Mouse (Mus musculus): ENCODE results near the gene Tfcp2.

DNA sequence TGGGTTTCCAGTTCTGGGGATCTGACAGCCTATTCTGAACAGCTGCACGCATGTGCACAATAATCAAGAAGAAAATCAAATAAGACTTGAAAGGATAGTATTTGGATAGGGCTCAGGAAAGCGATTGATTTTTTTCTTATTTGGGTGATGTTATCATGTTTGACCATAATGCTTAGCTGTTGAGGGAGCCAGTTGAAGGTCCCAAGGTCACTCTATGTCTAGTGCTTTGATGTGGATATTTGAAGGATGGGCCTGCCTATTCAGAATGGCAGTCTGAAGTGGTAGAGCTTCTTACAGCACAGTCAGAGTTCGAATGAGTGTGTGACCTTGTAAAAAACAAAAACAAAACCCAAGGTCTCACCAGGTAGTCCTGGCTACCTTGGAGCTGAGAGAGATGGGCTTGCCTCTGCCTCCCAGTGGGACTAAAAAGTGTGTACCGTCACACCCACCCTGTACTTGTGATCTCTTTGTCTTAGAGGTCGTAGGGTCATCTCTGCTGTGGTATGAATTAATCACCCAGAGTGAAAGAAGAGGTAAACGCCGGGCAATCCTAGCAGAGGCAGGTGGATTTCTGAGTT lies 77.8 kb downstream of the Tfcp2 start:
- TF ChIP-seq CTCF (IDR thresholded peaks at IDR 0.05; ENCODE audit: low read depth) (no peak), EP300 (IDR thresholded peaks at IDR 0.05; ENCODE audit: low read depth) (no peak)

Measured in heart, postnatal 0 days (tissue).